Mouse (Mus musculus): ENCODE measurements at regions not wholly inside any gene's neighbourhood (a gene's known extent, or its start where the extent isn't known, plus 50 kb on each side); places are given as distances from the start of the nearest gene placed in this dataset.
"Not testable (repeated sequence)": the region's sequence is repeated elsewhere in the genome, so short reads cannot be mapped to it uniquely, and the experiment has no call there.

DNA sequence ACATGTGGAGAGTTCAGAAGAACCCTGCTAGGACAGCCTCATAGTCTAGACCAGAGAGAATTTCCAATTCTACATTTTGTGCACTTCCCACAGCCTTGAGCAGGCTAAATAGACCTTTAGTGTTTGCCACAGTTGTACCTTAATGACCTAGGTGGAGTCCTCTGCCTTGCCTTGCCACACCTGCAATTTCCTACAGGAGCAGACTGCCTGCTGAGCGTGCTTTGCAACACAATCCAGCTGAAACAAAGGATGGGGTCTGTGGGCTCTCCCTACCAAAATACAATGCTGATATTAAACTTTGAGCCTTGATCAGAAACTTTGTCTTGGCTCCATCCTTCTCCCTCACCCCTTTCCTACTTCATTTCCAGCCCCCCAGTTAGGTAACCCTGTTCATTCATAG lies 326.0 kb upstream of the Snx7 start:
- no peak for DNase-seq (ENCODE audit: low spot score in 2 of 2)

- DNase-seq (ENCODE audit: low spot score in 2 of 2): no peak
Observed at GRCm38 (mm10) chr3:118189382-118189781, 320.6 kb upstream of the Snx7 start.

DNA sequence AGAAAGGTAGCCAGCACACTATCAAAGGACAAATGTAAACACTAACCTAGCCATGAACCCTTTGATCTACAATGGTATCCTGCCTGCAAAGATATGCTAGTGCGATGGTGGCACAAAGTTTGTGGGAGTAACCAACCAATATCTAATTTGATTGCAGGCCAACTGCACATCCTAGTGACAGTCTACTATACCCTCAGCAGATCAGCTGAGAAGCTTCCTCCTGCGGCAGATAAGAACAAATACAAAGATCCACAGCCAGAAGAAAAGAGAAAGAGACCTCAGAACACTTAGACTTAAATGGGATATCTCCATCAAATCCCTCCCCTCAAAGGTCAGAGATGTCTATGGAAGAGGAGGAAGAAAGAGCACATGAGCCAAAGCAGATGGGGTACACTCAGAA lies 308.7 kb upstream of the Snx7 start:
- no peak for DNase-seq (ENCODE audit: low spot score in 2 of 2)

- no peak for DNase-seq (ENCODE audit: low spot score in 2 of 2)
Observed at GRCm38 (mm10) chr3:118162916-118163315, 294.2 kb upstream of the Snx7 start.

GRCm38 (mm10) chr3:118144788-118145187 lies 276.1 kb upstream of the Snx7 start:
- no peak for DNase-seq (ENCODE audit: low spot score in 2 of 2)

- no peak for DNase-seq (ENCODE audit: low spot score in 2 of 2)
Observed at GRCm38 (mm10) chr3:118141731-118142130, 273.0 kb upstream of the Snx7 start.

- DNase-seq (ENCODE audit: low spot score in 2 of 2): no peak
Observed at GRCm38 (mm10) chr3:118140108-118140507, 271.4 kb upstream of the Snx7 start.

DNA sequence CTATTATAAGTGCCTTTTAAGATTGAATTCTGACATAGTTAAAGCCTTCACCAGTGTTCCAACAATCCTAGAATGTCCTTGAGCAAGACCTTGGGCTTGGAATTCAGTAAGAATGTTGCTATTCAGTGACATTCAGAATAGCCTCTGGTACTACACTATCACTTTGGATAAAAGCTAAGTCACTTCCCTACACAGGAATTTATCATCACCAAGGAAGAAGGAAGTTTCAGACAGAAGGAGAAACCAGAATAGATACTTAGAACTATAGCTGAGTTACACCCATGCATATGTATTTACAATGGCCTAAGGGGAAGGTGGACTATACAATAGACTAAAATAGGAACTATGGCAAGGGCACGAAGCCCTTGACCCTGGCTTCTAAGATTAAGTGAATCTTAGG lies 259.6 kb upstream of the Snx7 start:
- DNase-seq (ENCODE audit: low spot score in 2 of 2): not testable (repeated sequence)

DNA sequence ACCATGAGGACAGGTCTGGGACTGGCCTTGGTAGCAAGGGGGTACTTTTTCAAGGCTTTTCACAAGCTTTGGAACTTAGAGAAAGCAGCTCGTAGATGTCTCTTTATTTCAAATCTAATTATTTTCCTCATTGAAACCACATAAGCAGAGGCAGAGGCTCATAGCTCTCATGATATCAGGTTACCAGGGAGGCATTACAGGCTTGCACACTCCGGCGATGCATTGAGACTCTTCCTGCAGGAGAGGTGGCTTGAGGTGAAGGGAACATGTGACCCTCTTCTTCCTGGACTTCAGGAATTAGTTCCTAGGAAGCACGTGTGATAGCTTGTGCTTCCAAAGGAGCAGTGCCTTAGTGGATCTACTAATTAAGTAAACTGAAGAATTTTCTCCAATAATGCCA lies 233.9 kb upstream of the Snx7 start:
- no peak for DNase-seq (ENCODE audit: low spot score in 2 of 2)

DNA sequence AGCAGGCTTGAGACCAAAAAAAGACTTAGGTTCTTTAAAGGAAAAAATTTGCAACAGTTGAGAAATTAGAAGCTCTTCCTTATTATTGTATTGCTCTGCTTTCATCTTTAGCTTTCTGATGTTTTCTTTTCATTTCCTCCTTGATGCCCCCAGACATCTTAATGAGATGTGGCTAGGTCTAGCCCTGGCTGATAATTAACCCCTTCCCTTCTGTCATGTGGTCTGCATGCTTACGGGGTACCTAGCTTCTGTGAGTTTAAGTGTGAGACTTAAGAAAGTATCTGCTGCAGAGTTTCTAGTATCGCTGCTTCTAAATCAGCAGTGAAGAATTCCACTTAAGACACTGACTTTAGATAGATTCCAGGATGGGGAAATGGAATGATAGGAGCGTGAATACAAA lies 215.8 kb upstream of the Snx7 start:
- no peak for DNase-seq (ENCODE audit: low spot score in 2 of 2)

- DNase-seq (ENCODE audit: low spot score in 2 of 2): no peak
Observed at GRCm38 (mm10) chr3:118072363-118072762, 203.6 kb upstream of the Snx7 start.

GRCm38 (mm10) chr3:118070129-118070528 lies 201.4 kb upstream of the Snx7 start:
- DNase-seq (ENCODE audit: low spot score in 2 of 2): no peak

DNA sequence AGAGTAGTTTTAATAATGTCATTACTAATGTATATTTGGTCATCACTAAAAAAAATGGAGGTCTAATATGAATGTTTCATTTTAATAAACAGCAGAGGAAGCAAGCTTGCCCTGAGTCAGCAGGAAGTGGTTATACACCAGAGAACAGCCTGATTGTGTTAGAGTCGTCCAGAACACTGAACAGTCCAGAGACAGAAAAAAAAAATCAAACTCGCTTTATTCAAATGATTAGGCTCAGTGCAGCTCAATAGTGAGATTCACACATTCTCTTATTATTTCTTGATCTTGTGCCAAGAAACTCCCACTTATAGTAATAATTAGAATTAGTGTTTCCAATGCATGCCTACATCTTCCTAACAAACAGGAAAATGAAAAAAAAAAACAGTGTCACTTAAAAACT lies 194.9 kb upstream of the Snx7 start:
- no peak for DNase-seq (ENCODE audit: low spot score in 2 of 2)

- DNase-seq (ENCODE audit: low spot score in 2 of 2): no peak
Observed at GRCm38 (mm10) chr3:118062569-118062968, 193.8 kb upstream of the Snx7 start.

- no peak for DNase-seq (ENCODE audit: low spot score in 2 of 2)
Observed at GRCm38 (mm10) chr3:118047016-118047415, 178.3 kb upstream of the Snx7 start.

- no peak for DNase-seq (ENCODE audit: low spot score in 2 of 2)
Observed at GRCm38 (mm10) chr3:118046536-118046935, 177.8 kb upstream of the Snx7 start.

DNA sequence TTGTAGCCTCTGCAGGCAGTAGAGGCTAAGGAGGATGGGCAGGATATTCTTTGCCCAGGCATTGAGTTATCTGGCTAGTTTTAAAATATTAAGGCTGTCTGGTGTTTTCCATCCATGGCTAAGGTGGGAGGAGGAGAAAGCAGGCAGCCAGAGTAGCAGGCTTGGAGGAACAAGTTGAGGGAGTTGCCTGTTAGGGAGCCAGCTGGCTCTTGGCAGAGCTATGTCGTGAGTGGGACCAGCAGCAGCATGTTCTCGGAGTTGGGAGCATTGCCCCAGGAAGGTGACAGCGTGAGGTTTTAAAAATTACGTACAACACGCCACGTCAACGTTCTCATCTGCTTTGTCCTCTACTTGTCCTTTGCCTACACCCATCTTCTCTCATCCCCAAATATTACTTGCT lies 167.8 kb upstream of the Snx7 start:
- peak; percentile 17 to 27 for DNase-seq (ENCODE audit: low spot score in 2 of 2)

DNA sequence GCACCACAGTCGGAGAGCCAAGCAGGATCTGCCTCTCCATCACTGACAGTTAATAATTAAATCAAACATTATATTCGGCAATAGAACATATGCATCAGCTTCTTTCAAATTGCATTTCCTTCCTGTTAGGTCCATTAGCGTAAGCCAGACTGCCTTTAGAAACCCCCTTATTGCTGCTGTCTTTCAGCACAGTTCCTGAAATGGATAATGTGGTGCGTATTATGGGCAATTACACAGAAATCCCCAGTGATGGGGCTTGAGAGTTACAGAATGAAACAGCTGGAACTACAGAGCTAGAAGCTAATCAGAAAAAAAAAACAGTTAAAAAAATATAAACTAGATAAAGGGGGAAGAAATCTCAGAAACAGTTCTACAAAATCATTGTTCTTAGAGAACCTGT lies 126.7 kb upstream of the Snx7 start:
- no peak for DNase-seq (ENCODE audit: low spot score in 2 of 2)

DNA sequence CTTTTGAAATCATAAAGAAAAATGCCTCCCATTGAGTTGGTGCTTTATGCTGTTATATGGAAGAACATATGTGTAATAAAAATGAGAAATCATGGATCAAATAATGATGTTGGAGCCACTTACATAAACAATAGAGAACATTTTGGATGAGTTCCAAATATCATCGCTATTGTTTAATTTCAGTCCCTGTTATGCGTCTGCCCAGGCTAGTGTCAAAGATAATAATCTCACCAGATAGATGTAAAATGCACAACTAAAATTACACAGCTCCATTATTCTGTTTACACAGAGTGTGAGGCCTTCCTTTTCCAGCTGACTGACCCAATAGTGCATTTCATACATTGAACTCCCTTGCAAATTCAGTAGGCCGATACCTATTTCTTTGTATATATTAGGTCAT lies 125.4 kb upstream of the Snx7 start:
- DNase-seq (ENCODE audit: low spot score in 2 of 2): no peak

DNA sequence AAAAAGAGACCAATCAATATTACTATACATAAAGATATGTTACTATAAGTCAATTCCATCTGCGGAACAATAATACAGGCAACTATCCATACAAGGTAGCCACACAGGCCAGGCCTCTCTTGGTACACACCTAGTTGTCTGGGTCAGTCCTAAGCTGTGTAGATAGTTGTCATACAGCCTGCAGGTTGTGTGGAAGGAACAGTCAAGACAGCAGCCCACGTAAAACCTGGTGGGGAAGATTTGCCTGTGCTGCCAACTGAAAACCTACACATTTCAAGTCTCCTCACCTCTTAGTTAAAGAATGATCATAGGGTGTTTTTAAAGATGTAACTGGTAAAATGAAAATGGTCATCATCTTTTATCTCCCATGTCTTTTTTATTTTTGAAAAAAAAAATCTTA lies 121.8 kb upstream of the Snx7 start:
- DNase-seq (ENCODE audit: low spot score in 2 of 2): no peak

DNA sequence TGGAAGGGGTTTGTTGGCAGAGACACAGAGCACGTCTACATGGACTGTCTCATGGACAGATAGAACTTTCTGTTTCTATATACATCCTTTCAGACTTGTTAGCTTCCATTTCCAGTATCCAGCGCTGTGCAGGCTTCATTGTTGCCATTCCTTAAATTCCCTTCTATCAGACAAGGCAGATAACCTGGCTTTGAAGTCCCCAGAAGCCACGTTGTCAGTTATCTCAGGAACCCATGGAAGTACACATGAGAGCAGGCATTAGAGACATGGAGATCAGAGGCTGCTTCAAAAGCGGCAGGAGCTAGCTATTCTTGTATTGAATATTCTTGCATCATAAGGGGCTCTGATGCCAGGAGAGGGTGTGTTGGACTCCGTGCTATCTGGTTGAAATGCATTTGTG lies 119.7 kb upstream of the Snx7 start:
- no peak for DNase-seq (ENCODE audit: low spot score in 2 of 2)

GRCm38 (mm10) chr3:117975638-117976037 lies 106.9 kb upstream of the Snx7 start:
- no peak for DNase-seq (ENCODE audit: low spot score in 2 of 2)

DNA sequence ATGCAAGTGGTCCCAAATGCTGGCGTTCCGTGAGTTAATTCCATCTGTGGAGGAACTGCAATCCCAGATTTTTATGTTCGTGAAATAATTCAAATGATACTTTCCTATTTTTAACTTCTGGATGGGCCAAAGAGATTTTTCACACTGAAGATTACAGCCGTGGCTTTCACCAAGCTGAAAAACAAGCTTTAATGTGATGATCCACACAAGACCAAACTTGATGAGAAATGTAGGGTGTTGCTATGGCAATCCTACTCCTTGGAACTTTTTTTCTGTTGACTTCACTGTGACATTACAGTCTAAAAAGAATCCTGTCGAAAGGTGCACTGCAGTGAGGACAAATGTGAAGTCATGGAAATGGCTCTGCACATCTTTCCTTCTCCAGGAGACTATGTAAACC lies 100.1 kb upstream of the Snx7 start:
- DNase-seq (ENCODE audit: low spot score in 2 of 2): no peak

DNA sequence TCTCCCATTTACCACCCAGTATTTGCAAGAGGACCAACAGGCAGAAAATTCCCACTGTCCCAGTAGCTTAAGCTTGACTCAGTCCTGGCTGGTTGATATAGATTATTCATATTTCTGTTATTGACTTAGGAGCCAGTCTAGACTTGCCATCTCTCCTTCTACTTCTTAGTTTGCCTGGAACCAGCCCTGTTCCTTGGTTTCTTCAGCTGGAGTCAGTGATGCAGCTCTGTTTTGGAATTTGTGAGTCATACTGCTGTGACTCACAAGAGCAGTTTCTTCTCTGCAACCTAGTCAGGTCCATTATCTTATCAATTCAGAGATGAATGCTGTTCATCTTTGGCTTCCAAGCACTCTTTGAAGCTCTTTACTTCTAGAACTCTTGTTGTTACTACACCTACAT lies 69.7 kb upstream of the Snx7 start:
- no peak for DNase-seq (ENCODE audit: low spot score in 2 of 2)

DNA sequence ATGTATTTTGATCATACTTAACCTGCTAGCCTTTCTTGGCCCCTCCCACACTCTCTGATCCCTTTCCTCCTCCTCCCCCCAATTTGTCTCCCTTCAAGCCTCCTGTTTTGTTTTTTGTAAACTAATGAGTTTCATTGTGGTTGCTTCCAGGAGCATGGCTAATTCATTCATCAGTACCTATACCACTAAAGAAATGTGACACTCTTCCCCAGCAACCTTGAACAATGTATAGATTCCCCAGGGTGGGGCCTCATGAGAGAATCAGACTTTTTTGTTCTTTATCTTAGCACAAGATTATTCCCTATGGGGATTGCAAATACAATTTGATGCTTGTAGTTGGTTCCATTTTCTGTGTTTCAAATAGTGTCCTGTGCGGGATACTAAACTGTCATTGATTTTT lies 58.8 kb upstream of the Snx7 start:
- DNase-seq (ENCODE audit: low spot score in 2 of 2): no peak

Measured in layer of hippocampus, adult 8-10 months (tissue).